Mouse (Mus musculus) leukemia stem cell, adult 10-12 weeks (primary cell): Measurements from ENCODE around the gene Ifi214. TPM values are rescaled to one million over a fixed set of nuclear protein-coding genes. Genes with fewer than 3 reads are reported as not detected.

Experiments
- polyA plus RNA-seq: library from polyadenylated mRNA; stranded (reverse); fragments of >175 nt; gene quantifications from 2 replicates; pipeline ENCODE4 v1.2.3, GENCODE M21; 2012; ENCODE audit warnings: low replicate concordance

The Ifi214 gene
- polyA plus RNA-seq, result 0.09 TPM in 1 of 2 replicates, not detected in the other

GRCm38 (mm10) chr1:173535791-173536190, at the start of gene Ifi214:
Gene Ifi214 (minus strand): TSS chr1:173535957.

GRCm38 (mm10) chr1:173490812-173491480, 44.8 kb downstream of the Ifi214 start, which contains the start of gene Ifi206:
Gene Ifi206 (minus strand): TSS chr1:173491041.

Other genes starting within 250 kb of the Ifi214 start
- 2.0 and 3.2 TPM in 2 replicates for gene Ackr1, start 202.2 kb downstream of the Ifi214 start, polyA plus RNA-seq
- 1.8 and 1.9 TPM in 2 replicates for gene Aim2, start 185.1 kb downstream of the Ifi214 start, polyA plus RNA-seq
- gene Cadm3, start 168.3 kb downstream of the Ifi214 start, polyA plus RNA-seq, result 0.29 and 0.64 TPM in 2 replicates
- gene Ifi206, start 44.9 kb downstream of the Ifi214 start, polyA plus RNA-seq, result 0.06 TPM in 1 of 2 replicates, not detected in the other
- 0.10 and 0.14 TPM in 2 replicates for gene Ifi213, start 63.3 kb upstream of the Ifi214 start, polyA plus RNA-seq
- 0.35 TPM in 1 of 2 replicates, not detected in the other for gene Ifi209, start 95.0 kb upstream of the Ifi214 start, polyA plus RNA-seq
- 0.17 and 0.23 TPM in 2 replicates for gene Ifi208, start 137.7 kb upstream of the Ifi214 start, polyA plus RNA-seq
- 0.12 and 0.49 TPM in 2 replicates for gene Ifi207, start 205.8 kb upstream of the Ifi214 start, polyA plus RNA-seq
- gene Ifi204, start 231.0 kb upstream of the Ifi214 start, polyA plus RNA-seq, result 0.16 TPM in 1 of 2 replicates, not detected in the other